Mouse (Mus musculus): ENCODE measurements around the gene Nr4a1. TPM values are rescaled to one million over a fixed set of nuclear protein-coding genes. Genes with fewer than 3 reads are reported as not detected.

Gene Nr4a1
- polyA plus RNA-seq, 1 experiment from 2014 or later = 1.3 TPM

DNA sequence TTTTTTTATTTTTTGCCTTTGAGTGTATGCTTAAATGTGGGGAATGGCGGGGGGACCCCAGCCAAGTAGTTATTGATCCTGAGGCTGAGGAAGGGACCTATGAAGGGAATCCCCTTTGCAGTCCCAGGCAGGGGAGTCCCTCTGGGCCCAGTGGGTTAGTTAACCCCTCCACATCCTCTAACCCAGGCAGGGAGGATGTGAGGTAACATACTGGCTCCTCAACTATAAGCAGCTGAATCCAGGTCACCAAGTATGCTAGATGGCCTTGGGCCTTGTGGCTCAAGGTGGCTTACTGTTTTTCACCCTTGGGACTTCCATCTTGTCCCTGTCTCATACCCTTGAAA lies 6.9 kb upstream of the Nr4a1 start:
- H3K9ac ChIP-seq (ENCODE audit: low read length) = peak overlapping the region; percentile 68
- H3K36me3 ChIP-seq (ENCODE audit: control insufficient read depth, insufficient read depth, low read length) = no peaks in the 10 kb centered on the region
- 85% methylated on average over 1 of the region's 1 CpGs for WGBS
- H3K4me3 ChIP-seq (ENCODE audit: low read depth, low read length) = no peak overlapping the region
- H3K9me3 ChIP-seq (ENCODE audit: control insufficient read depth, low read length) = no peaks in the 10 kb centered on the region
- peak overlapping the region; percentile 57; the same call in 1 of the 2 replicates for H3K4me2 ChIP-seq
- ATAC-seq (ENCODE audit: low FRiP score) (no peak), DNase-seq (ENCODE audit: low spot score, missing footprints) (no peak)
- no peak overlapping the region for H3K27ac ChIP-seq (ENCODE audit: low read depth, low read length)
- H3K27me3 ChIP-seq (ENCODE audit: control insufficient read depth, insufficient read depth, low read length) = no peaks in the 10 kb centered on the region; the same call in 1 of the 2 replicates
- peaks cover 5% of the 10 kb centered on the region for H3K4me1 ChIP-seq (ENCODE audit: control insufficient read depth, insufficient read depth, low read length)

DNA sequence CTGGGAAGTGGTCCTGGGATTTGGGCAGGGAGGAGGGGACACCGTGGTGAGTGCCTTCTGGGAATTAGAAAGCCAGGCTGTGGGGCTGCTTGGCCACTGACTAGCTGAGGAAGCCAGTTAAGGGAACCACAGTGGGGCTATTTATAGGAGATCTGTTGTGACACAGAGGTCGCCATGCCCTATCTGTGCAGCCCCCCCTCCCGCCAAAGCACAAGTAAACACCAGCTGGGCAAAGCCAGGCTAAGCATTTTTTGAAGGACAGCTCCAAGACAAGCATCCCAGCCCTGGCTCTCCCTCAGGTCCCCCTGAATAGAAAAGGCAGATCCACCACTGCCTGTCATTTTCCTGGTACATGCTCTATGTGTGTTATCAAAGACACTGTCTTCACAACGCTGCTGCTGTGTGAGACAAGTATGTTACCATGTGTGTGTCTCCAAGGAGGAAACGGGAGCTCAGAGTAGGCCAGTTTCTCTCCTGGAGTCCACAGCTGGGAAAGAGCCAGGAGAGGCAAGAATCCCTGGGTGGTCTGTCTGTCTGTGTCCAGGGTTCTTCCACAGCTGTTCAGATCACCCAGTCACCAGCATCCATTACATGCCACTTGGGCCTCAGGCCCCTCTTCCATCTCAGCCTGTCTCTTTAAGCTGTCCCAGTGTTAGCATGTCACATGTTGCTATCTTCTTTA lies 5.9 kb upstream of the Nr4a1 start:
- Histone ChIP-seq H3K4me2 (no peak overlapping the region), H3K36me3 (ENCODE audit: control insufficient read depth, insufficient read depth, low read length) (no peaks in the 10 kb centered on the region), H3K27ac (ENCODE audit: low read depth, low read length) (no peak overlapping the region), H3K4me3 (ENCODE audit: low read depth, low read length) (no peak overlapping the region), H3K4me1 (ENCODE audit: control insufficient read depth, insufficient read depth, low read length) (peaks cover 5% of the 10 kb centered on the region), H3K9me3 (ENCODE audit: control insufficient read depth, low read length) (no peaks in the 10 kb centered on the region), H3K9ac (ENCODE audit: low read length) (no peak overlapping the region), H3K27me3 (ENCODE audit: control insufficient read depth, insufficient read depth, low read length) (no peaks in the 10 kb centered on the region; the same call in 1 of the 2 replicates)
- ATAC-seq (ENCODE audit: low FRiP score) = no peak
- DNase-seq (ENCODE audit: low spot score, missing footprints) = no peak
- WGBS = 63% methylated on average over 5 of the region's 5 CpGs

DNA sequence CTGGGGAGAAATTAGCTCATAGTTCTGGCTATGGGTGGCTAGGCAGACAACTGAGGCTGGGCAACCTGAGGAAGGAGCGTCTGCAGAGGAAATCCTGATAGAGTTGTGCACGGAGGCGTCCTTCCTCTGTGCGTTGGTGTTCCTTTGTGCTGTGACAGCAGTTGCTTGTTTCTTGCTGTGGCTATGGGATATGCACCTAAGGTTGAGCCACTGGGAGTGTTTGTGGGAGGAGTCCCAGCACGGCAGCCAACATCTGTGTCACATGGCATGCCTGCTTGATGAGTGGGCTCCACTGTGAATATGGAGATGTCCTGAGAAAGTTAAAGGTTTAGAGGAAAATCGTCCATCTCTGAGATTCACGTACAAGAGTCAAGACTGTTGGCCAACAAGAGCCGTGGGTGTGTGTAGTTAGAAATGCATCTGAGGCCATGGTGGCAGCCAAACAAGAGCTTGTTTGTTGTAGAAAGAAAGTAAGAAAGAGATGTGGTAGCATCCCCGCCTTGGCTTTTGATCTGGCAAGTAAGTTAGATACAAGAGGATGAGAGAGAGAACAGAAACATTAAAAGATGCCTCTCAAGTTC lies 3.8 kb upstream of the Nr4a1 start:
- Histone ChIP-seq H3K9me3 (ENCODE audit: control insufficient read depth, low read length) (no peaks in the 10 kb centered on the region), H3K4me1 (ENCODE audit: control insufficient read depth, insufficient read depth, low read length) (peaks cover 8% of the 10 kb centered on the region), H3K4me2 (no peak overlapping the region), H3K9ac (ENCODE audit: low read length) (no peak overlapping the region), H3K27ac (ENCODE audit: low read depth, low read length) (no peak overlapping the region), H3K27me3 (ENCODE audit: control insufficient read depth, insufficient read depth, low read length) (no peaks in the 10 kb centered on the region; the same call in 1 of the 2 replicates), H3K36me3 (ENCODE audit: control insufficient read depth, insufficient read depth, low read length) (no peaks in the 10 kb centered on the region), H3K4me3 (ENCODE audit: low read depth, low read length) (no peak overlapping the region)
- no peak for DNase-seq (ENCODE audit: low spot score, missing footprints)
- ATAC-seq (ENCODE audit: low FRiP score) = no peak
- WGBS = 88% methylated on average over 9 of the region's 9 CpGs

DNA sequence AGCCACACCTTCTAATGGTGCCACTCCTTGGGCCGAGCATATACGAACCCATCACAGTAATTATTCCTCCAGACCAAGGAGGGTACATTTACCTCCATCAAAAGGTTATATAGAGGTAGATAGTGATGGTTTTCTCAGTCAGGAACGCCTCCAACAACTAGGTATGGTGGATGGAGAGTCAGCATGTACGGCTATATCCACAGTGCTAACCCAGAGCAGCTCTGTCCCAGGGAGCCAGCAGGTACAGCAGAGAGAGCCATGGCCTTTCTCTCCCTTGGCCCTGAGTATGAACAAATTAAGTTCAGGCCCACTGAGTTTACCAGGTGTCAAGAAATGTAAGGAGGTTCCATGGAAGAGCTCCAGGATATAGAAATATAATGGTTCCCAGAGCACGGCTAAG lies 2.1 kb upstream of the Nr4a1 start:
- H3K27me3 ChIP-seq (ENCODE audit: control insufficient read depth, insufficient read depth, low read length) = no peaks in the 10 kb centered on the region; the same call in 1 of the 2 replicates
- no peak overlapping the region for H3K4me2 ChIP-seq
- no peaks in the 10 kb centered on the region for H3K36me3 ChIP-seq (ENCODE audit: control insufficient read depth, insufficient read depth, low read length)
- ATAC-seq (ENCODE audit: low FRiP score) (no peak), DNase-seq (ENCODE audit: low spot score, missing footprints) (no peak)
- no peak overlapping the region for H3K4me3 ChIP-seq (ENCODE audit: low read depth, low read length)
- WGBS = 88% methylated on average over 5 of the region's 5 CpGs
- no peak overlapping the region for H3K27ac ChIP-seq (ENCODE audit: low read depth, low read length)
- 0 out of 2 replicates have a peak, but pooled peaks cover 3% of the 10 kb centered on the region for H3K4me1 ChIP-seq (ENCODE audit: control insufficient read depth, insufficient read depth, low read length)
- H3K9ac ChIP-seq (ENCODE audit: low read length) = no peak overlapping the region
- no peaks in the 10 kb centered on the region for H3K9me3 ChIP-seq (ENCODE audit: control insufficient read depth, low read length)

DNA sequence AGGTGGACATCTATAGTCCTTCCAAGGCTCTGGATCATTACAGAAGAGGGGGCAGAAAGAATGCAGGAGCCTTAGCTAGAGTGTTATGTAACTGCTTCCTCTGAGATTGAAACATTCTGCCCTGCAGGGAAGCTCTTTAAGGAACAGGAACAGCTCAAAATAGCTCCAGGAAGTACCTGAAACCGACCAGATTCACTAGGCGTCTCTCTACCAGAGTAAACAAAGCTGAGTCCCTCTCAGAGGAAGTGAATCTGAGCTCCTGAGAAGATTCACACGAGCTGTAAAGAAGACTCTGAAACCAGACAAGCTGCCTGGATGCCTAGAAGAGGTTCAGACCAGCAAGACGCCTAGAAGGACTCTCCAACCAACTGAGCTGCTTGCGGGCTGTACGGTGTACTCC lies 1.5 kb upstream of the Nr4a1 start:
- Histone ChIP-seq H3K4me2 (no peak overlapping the region), H3K4me3 (ENCODE audit: low read depth, low read length) (no peak overlapping the region), H3K4me1 (ENCODE audit: control insufficient read depth, insufficient read depth, low read length) (0 out of 2 replicates have a peak, but pooled peaks cover 3% of the 10 kb centered on the region), H3K36me3 (ENCODE audit: control insufficient read depth, insufficient read depth, low read length) (no peaks in the 10 kb centered on the region), H3K27ac (ENCODE audit: low read depth, low read length) (no peak overlapping the region), H3K9me3 (ENCODE audit: control insufficient read depth, low read length) (no peaks in the 10 kb centered on the region), H3K9ac (ENCODE audit: low read length) (no peak overlapping the region), H3K27me3 (ENCODE audit: control insufficient read depth, insufficient read depth, low read length) (no peaks in the 10 kb centered on the region; the same call in 1 of the 2 replicates)
- 86% methylated on average over 6 of the region's 6 CpGs for WGBS
- DNase-seq (ENCODE audit: low spot score, missing footprints) (no peak), ATAC-seq (ENCODE audit: low FRiP score) (no peak)

DNA sequence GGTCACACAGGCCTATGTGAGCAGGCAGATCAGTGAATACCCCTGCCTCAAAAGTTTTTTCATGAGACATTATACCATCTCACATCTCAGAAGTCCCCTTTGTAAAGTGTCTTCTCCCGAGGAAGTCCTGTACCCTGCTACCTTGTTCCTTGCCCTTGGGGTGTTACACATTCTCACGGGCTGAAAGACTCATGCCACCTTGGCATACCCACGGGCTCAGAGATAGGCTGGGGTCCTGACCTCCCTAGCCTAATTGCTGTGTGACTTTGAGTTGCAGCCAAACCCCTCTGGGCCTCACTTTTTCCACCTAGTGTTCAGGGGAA lies 545 bp upstream of the Nr4a1 start:
- Histone ChIP-seq H3K4me3 (ENCODE audit: low read depth, low read length) (peak overlapping the region; percentile 54), H3K9ac (ENCODE audit: low read length) (peak overlapping the region; percentile 73), H3K27me3 (ENCODE audit: control insufficient read depth, insufficient read depth, low read length) (no peaks in the 10 kb centered on the region; the same call in 1 of the 2 replicates), H3K36me3 (ENCODE audit: control insufficient read depth, insufficient read depth, low read length) (no peaks in the 10 kb centered on the region), H3K9me3 (ENCODE audit: control insufficient read depth, low read length) (no peaks in the 10 kb centered on the region), H3K27ac (ENCODE audit: low read depth, low read length) (no peak overlapping the region), H3K4me2 (peak overlapping the region; percentile 81), H3K4me1 (ENCODE audit: control insufficient read depth, insufficient read depth, low read length) (0 out of 2 replicates have a peak, but pooled peaks cover 3% of the 10 kb centered on the region)
- DNase-seq (ENCODE audit: low spot score, missing footprints) = no peak
- ATAC-seq (ENCODE audit: low FRiP score) = peak; percentile 29
- WGBS = 41% methylated on average over 3 of the region's 3 CpGs

DNA sequence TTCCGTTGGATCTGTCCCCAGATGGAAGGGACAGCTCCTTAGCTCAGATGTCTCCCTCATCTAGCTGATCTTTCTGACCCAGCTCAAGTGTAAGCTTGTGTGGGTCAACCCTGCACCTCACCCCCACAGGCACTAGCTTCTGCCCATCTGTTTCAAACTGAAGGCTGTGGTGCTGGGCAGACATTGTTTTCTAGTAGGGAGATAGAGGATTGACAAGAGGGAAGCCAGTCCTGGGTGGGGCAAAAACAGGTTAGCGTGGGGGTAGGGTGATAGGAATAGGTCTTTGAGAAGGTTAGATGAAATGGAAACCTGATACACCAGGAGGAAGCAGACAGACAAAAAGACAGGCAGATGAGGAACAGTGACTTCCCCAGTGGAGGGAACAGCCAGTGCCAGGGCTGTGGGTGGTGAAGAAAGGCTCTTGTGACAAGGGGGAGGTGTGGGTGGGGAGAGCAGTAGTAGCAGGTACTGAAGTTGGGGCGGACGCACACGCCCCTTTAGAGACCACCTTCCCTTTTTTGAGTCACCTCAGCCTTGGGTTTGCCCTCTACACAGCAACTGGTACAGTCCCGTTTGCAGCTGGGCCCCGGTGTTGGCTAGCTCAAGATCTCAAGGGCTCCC lies 1.9 kb downstream of the Nr4a1 start:
- Histone ChIP-seq H3K9ac (ENCODE audit: low read length) (no peak overlapping the region), H3K4me1 (ENCODE audit: control insufficient read depth, insufficient read depth, low read length) (0 out of 2 replicates have a peak, but pooled peaks cover 3% of the 10 kb centered on the region), H3K4me2 (no peak overlapping the region), H3K27ac (ENCODE audit: low read depth, low read length) (no peak overlapping the region), H3K27me3 (ENCODE audit: control insufficient read depth, insufficient read depth, low read length) (no peaks in the 10 kb centered on the region; the same call in 1 of the 2 replicates), H3K9me3 (ENCODE audit: control insufficient read depth, low read length) (no peaks in the 10 kb centered on the region), H3K36me3 (ENCODE audit: control insufficient read depth, insufficient read depth, low read length) (no peaks in the 10 kb centered on the region; the same call in 1 of the 2 replicates), H3K4me3 (ENCODE audit: low read depth, low read length) (no peak overlapping the region)
- ATAC-seq (ENCODE audit: low FRiP score) (no peak), DNase-seq (ENCODE audit: low spot score, missing footprints) (no peak)
- WGBS = 84% methylated on average over 7 of the region's 7 CpGs

DNA sequence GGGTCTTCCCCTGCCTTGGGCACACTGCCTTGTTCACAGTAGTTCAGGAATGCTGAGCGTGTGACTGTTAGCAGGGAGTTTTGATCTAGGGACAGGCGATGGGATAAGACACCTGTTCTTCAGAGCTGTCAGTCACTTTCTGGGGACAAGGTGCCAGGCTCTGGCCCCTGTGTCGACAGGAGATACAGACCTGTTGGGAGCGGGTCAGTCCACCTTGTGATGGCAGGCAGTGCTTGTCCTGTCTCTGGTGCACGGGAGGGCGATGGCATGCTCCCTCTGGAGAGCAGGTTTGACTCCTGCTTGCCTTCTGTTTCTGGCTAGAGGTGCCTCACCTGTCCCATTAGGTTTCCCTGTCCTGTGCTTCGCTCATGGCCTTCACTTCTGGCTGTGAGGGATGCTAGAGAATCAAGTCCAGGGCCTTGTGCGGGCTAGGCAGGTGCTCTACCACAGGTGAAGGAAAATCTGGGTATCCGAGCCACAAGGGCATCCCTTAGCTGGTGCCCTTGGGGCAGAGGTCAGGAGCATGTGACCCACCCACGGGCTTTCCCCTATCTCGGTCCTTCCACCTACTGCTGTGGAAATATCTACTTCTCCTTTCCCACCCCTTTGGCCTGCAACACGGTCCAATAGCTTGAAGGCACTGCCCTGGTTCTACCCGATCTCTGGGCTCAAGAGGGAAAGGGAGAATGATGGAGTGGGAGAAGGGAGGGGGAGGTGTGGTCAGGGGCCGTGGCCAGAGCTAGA lies 2.6 kb downstream of the Nr4a1 start:
- Histone ChIP-seq H3K27me3 (ENCODE audit: control insufficient read depth, insufficient read depth, low read length) (no peaks in the 10 kb centered on the region), H3K9me3 (ENCODE audit: control insufficient read depth, low read length) (no peaks in the 10 kb centered on the region), H3K4me1 (ENCODE audit: control insufficient read depth, insufficient read depth, low read length) (0 out of 2 replicates have a peak, but pooled peaks cover 3% of the 10 kb centered on the region), H3K4me2 (no peak overlapping the region), H3K27ac (ENCODE audit: low read depth, low read length) (no peak overlapping the region), H3K4me3 (ENCODE audit: low read depth, low read length) (no peak overlapping the region), H3K36me3 (ENCODE audit: control insufficient read depth, insufficient read depth, low read length) (no peaks in the 10 kb centered on the region; the same call in 1 of the 2 replicates), H3K9ac (ENCODE audit: low read length) (no peak overlapping the region)
- WGBS = 83% methylated on average over 14 of the region's 14 CpGs
- no peak for ATAC-seq (ENCODE audit: low FRiP score)
- DNase-seq (ENCODE audit: low spot score, missing footprints) = no peak
